Mouse (Mus musculus) kidney, adult 2 months (tissue): Measurements from ENCODE around the gene Tap1. TPM values are rescaled to one million over a fixed set of nuclear protein-coding genes. Genes with fewer than 3 reads are reported as not detected.

Source experiments
- DNase-seq: peaks from one replicate; pipeline ENCODE4 v3.0.0; 2021
- H3K27ac ChIP-seq: fragments of 200-500 bp; 2 replicates; pipeline ENCODE4 v1.5.1; 2012; ENCODE audit warnings: low read depth, low read length, control low read depth, inconsistent platforms; ENCODE audit not compliant: insufficient read depth
- H3K27me3 ChIP-seq: fragments of 200-500 bp; replicated peaks from 2 replicates; pipeline ENCODE4 v1.6.1; 2012; ENCODE audit warnings: mild to moderate bottlenecking, moderate library complexity, low read length, inconsistent platforms; ENCODE audit not compliant: control insufficient read depth, insufficient read depth
- H3K36me3 ChIP-seq: fragments of 200-500 bp; 2 replicates; pipeline ENCODE4 v1.6.1; 2012; ENCODE audit warnings: mild to moderate bottlenecking, moderate library complexity, low read length, inconsistent platforms; ENCODE audit not compliant: control insufficient read depth, insufficient read depth
- H3K4me1 ChIP-seq: fragments of 200-500 bp; 2 replicates; pipeline ENCODE4 v1.6.1; 2011; ENCODE audit warnings: low read length; ENCODE audit not compliant: control insufficient read depth, insufficient read depth
- H3K4me3 ChIP-seq: fragments of 200-500 bp; 2 replicates; pipeline ENCODE4 v1.5.1; 2011; ENCODE audit warnings: mild to moderate bottlenecking, low read depth, low read length, control low read depth; ENCODE audit not compliant: insufficient read depth
- CTCF ChIP-seq: fragments of 200-500 bp; conservative IDR thresholded peaks from 2 replicates; pipeline ENCODE4 v1.5.1; 2011; ENCODE audit warnings: low read depth, mild to moderate bottlenecking, control low read depth, low read length, moderate library complexity, mixed read lengths; ENCODE audit not compliant: insufficient read depth, insufficient read length
- POLR2A ChIP-seq: fragments of 200-500 bp; IDR thresholded peaks from one replicate; pipeline ENCODE4 v1.6.1; 2011; ENCODE audit warnings: low read depth, low read length, control low read depth
- WGBS: fragments of 180-500 bp; shearing (Covaris S2); methylation state at CpG from one replicate; pipeline ENCODE4 v1.1.7; 2018; 5-methylcytosine and 5-hydroxymethylcytosine counted together
- polyA plus RNA-seq: library from polyadenylated mRNA; depleted of rRNA; stranded (reverse); fragments of >200 nt; gene quantifications from 2 replicates; pipeline ENCODE4 v1.2.3, GENCODE M21; 2012

Tap1 gene
- polyA plus RNA-seq, 1 experiment, result 19.4 TPM

- DNase-seq, result no peak
- WGBS, result 74% methylated on average over 6 of the region's 6 CpGs
- no peak overlapping the region for H3K4me3 ChIP-seq
- H3K4me1 ChIP-seq, result no peaks in the 10 kb centered on the region
- no peaks in the 10 kb centered on the region for H3K36me3 ChIP-seq
- no peaks in the 10 kb centered on the region for H3K27me3 ChIP-seq
- TF ChIP-seq POLR2A (no peak), CTCF (peak; percentile 32)
- no peak overlapping the region for H3K27ac ChIP-seq
Measured at GRCm38 (mm10) chr17:34165033-34165730, 22.2 kb upstream of the Tap1 start.

GRCm38 (mm10) chr17:34169279-34169678 lies 18.1 kb upstream of the Tap1 start:
- Histone ChIP-seq H3K4me3 (no peak overlapping the region), H3K4me1 (no peaks in the 10 kb centered on the region), H3K27me3 (no peaks in the 10 kb centered on the region), H3K36me3 (no peaks in the 10 kb centered on the region), H3K27ac (no peak overlapping the region)
- DNase-seq, result peak; percentile 64
- 3% methylated on average over 2 of the region's 2 CpGs for WGBS
- no peak for TF ChIP-seq POLR2A
- peak; percentile 83 for TF ChIP-seq CTCF

DNA sequence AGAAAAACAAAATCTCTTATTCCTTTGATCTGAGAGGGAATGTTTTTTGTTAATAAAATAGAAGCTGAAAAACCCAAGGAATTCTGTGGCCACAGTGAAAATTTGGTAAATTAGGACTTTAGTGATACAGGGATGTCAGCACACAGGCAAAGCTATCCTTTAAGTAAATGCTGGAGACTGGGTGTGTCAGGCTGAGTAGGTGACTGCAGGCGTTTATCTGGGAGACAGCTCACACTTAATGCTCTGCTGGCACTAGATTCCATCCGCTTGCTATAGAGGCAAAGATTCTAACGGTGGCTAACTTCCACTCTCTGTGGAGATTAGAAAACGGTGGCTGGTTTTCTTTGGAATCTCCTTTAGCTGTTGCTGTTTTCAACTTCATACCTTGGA lies 16.9 kb upstream of the Tap1 start:
- TF ChIP-seq CTCF (no peak), POLR2A (no peak)
- Histone ChIP-seq H3K27me3 (no peaks in the 10 kb centered on the region), H3K4me1 (no peaks in the 10 kb centered on the region), H3K27ac (no peak overlapping the region), H3K36me3 (no peaks in the 10 kb centered on the region), H3K4me3 (no peak overlapping the region)
- DNase-seq, result no peak
- WGBS, result 19% methylated on average over 4 of the region's 4 CpGs

- H3K27ac ChIP-seq, result no peak overlapping the region
- 23% methylated on average over 13 of the region's 13 CpGs for WGBS
- TF ChIP-seq POLR2A, result no peak
- TF ChIP-seq CTCF, result peak; percentile 90
- H3K4me1 ChIP-seq, result no peaks in the 10 kb centered on the region
- peak; percentile 88 for DNase-seq
- no peaks in the 10 kb centered on the region for H3K36me3 ChIP-seq
- no peak overlapping the region for H3K4me3 ChIP-seq
- H3K27me3 ChIP-seq, result no peaks in the 10 kb centered on the region
Measured at GRCm38 (mm10) chr17:34170877-34171498, 16.4 kb upstream of the Tap1 start.

DNA sequence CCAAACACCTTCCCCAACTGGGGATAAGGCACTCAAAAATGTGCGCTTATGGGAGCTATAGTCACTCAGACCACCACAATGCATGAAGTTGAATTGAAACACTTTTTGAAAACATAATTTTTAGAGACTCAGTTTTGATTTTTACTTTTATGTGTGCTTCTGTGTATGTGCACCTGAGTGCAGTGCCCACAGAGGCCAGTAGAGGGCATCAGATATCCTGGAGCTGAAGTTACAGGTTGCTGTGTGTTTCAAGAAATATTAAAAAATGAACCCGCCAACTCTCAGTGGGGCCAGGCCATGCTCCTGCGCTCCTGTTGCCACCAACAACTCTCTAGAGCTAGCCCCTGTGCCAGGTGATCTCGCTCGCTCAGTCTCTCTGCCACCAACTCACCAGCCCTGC lies 14.8 kb upstream of the Tap1 start:
- Histone ChIP-seq H3K36me3 (no peaks in the 10 kb centered on the region), H3K27me3 (no peaks in the 10 kb centered on the region), H3K27ac (no peak overlapping the region), H3K4me3 (no peak overlapping the region), H3K4me1 (no peaks in the 10 kb centered on the region)
- DNase-seq, result no peak
- 98% methylated on average over 5 of the region's 5 CpGs for WGBS
- TF ChIP-seq POLR2A (no peak), CTCF (peak; percentile 27; the same call in 1 of the 2 replicates)

DNA sequence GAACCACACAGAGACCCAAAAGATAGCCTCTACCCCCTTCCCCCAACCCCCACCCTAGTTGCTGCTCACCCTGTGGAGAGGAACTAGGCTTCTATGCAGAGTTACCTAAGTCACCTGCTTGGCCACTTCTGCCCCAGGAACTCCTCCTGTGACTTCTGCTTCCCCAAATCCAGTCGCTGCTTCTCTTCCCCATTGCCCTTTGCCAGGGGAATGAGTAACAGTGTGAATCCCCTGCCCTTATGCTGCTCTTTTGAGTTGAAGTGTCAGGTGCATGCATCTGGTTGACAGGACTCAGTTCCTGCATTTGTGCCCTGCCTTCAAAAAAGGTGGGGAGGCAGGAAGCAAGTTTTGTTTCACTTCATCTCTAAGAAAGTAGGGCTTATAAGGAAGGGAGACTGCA lies 13.3 kb upstream of the Tap1 start:
- Histone ChIP-seq H3K4me1 (no peaks in the 10 kb centered on the region), H3K4me3 (no peak overlapping the region), H3K36me3 (no peaks in the 10 kb centered on the region), H3K27me3 (no peaks in the 10 kb centered on the region), H3K27ac (no peak overlapping the region)
- no peak for DNase-seq
- TF ChIP-seq POLR2A, result no peak
- TF ChIP-seq CTCF, result no peak
- 52% methylated on average over 1 of the region's 1 CpGs for WGBS

DNA sequence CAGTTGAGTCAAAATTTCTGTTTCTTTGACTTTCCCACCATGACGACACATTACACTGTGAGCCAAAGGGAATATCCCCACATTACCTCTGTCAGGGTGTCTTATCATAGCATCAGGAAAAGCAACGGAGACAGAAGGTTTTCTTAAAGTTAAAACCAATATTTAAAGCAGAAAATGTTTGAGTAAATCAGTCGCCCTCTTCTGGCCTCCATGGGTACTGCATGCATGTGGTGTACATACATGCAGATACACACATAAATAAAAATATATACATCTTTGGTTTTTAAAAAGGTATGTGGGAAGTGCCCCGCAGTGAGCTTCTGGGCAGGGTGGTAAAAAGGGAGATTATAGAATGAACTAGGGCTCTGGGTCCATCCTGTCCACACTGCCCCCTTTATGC lies 10.2 kb upstream of the Tap1 start:
- TF ChIP-seq CTCF (no peak), POLR2A (no peak)
- DNase-seq, result no peak
- H3K4me3 ChIP-seq, result no peak overlapping the region
- WGBS, result 80% methylated on average over 4 of the region's 4 CpGs
- H3K27ac ChIP-seq, result no peak overlapping the region
- no peaks in the 10 kb centered on the region for H3K36me3 ChIP-seq
- no peaks in the 10 kb centered on the region for H3K4me1 ChIP-seq
- H3K27me3 ChIP-seq, result no peaks in the 10 kb centered on the region

GRCm38 (mm10) chr17:34179019-34179418 lies 8.3 kb upstream of the Tap1 start:
- DNase-seq, result no peak
- H3K27me3 ChIP-seq, result no peaks in the 10 kb centered on the region
- TF ChIP-seq POLR2A, result no peak
- WGBS, result 62% methylated on average over 6 of the region's 6 CpGs
- no peak overlapping the region for H3K4me3 ChIP-seq
- H3K4me1 ChIP-seq, result no peaks in the 10 kb centered on the region
- H3K27ac ChIP-seq, result no peak overlapping the region
- no peaks in the 10 kb centered on the region for H3K36me3 ChIP-seq
